Mouse (Mus musculus) megakaryocyte-erythroid progenitor cell, adult 5-6 weeks (primary cell): ENCODE measurements around the gene Gm8453. TPM values are rescaled to one million over a fixed set of nuclear protein-coding genes. Genes with fewer than 3 reads are reported as not detected.
"Not testable (repeated sequence)": the region's sequence is repeated elsewhere in the genome, so short reads cannot be mapped to it uniquely, and the experiment has no call there.

Experiments used
- ATAC-seq: replicated peaks from 2 replicates; pipeline ENCODE4 v1.8.0; 2016; ENCODE audit warnings: mild to moderate bottlenecking, inconsistent platforms; ENCODE audit not compliant: severe bottlenecking, poor library complexity, low FRiP score, low TSS enrichment
- total RNA-seq, 2 experiments: library from RNA; stranded (forward) in 1 of 2; stranded (reverse) in 1 of 2; fragments of 200-1000, 215-1000 nt in 1 of 2; fragments of >200 nt in 1 of 2; fragmentation: Nextera tagmentation in 1 of 2; gene quantifications; 2 replicates each; pipeline ENCODE4 v1.2.3; 2014 to 2017

Gene Gm8453
- total RNA-seq (2014; fragmentation: Nextera tagmentation), result not detected in 2 replicates
- not detected in 2 replicates for total RNA-seq (2017)

DNA sequence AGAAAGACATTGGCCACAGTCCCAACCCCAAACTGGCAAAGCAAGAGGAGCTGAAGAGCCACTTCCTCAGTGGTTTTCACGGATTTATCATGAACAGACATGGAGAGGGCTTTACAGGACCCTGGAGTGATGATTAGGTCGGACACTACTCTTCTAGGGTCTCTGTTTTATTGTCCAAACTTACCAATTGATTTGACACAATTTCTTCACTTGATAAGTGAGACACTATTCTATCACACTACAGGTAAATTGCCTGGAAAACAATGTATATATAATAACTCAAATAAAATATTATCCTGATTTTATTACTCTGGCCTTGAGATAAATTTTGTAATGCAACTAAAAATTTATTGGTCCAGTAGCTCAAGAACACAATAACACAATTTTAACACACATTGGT lies at the start of gene Gm8453:
Gene Gm8453 (minus strand): TSS at position 101 of the 400 bp plus-strand sequence.
- ATAC-seq, result not testable (repeated sequence)

DNA sequence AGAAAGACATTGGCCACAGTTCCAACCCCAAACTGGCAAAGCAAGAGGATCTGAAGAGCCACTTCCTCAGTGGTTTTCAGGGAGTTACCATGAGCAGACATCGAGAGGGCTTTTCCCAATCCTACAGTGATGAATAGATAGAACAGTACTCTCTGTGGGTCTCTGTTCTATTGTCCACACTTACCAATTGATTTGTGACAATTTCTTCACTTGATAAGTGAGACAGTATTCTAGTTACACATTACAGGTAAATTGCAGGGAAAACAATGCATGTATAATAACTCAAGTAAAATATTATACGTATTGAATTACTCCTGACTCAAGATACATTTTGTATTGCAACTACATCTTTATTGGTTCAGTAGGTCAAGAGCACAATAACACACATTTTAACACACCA lies 28.1 kb downstream of the Gm8453 start, which contains the start of gene Gm8653:
Gene Gm8653 (minus strand): TSS at position 101 of the 400 bp plus-strand sequence.
- ATAC-seq, result not testable (repeated sequence)

DNA sequence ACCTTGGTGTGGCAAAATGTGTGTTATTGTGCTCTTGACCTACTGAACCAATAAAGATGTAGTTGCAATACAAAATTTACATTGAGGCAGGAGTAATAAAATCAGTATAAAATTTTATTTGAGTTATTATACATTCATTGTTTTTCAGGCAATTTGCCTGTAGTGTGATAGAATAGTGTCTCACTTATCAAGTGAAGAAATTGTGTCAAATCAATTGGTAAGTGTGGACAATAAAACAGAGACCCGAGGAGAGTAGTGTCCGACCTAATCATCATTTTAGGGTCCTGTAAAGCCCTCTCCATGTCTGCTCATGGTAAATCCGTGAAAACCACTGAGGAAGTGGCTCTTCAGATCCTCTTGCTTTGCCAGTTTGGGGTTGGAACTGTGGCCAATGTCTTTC lies 40.2 kb downstream of the Gm8453 start, which contains the start of gene Vmn1r143:
Gene Vmn1r143 (plus strand): TSS at position 301 of the 400 bp plus-strand sequence.
- ATAC-seq, result not testable (repeated sequence)

Other genes with a start within 250 kb of the Gm8453 start
- not detected in 2 replicates for gene Vmn1r137, start 234.9 kb downstream of the Gm8453 start, total RNA-seq (2014; fragmentation: Nextera tagmentation)
- gene Vmn1r137, start 234.9 kb downstream of the Gm8453 start, total RNA-seq (2017), result not detected in 2 replicates
- gene Vmn1r138, start 200.6 kb downstream of the Gm8453 start, total RNA-seq (2014; fragmentation: Nextera tagmentation), result not detected in 2 replicates
- not detected in 2 replicates for gene Vmn1r138, start 200.6 kb downstream of the Gm8453 start, total RNA-seq (2017)
- gene Gm6176, start 173.2 kb downstream of the Gm8453 start, total RNA-seq (2014; fragmentation: Nextera tagmentation), result not detected in 2 replicates
- not detected in 2 replicates for gene Gm6176, start 173.2 kb downstream of the Gm8453 start, total RNA-seq (2017)
- gene Vmn1r139, start 160.4 kb downstream of the Gm8453 start, total RNA-seq (2014; fragmentation: Nextera tagmentation), result not detected in 2 replicates
- not detected in 2 replicates for gene Vmn1r139, start 160.4 kb downstream of the Gm8453 start, total RNA-seq (2017)
- not detected in 2 replicates for gene Gm16451, start 111.2 kb downstream of the Gm8453 start, total RNA-seq (2014; fragmentation: Nextera tagmentation)
- not detected in 2 replicates for gene Gm16451, start 111.2 kb downstream of the Gm8453 start, total RNA-seq (2017)
- not detected in 2 replicates for gene Gm10666, start 94.7 kb downstream of the Gm8453 start, total RNA-seq (2014; fragmentation: Nextera tagmentation)
- not detected in 2 replicates for gene Gm10666, start 94.7 kb downstream of the Gm8453 start, total RNA-seq (2017)
- gene Vmn1r142, start 65.4 kb downstream of the Gm8453 start, total RNA-seq (2014; fragmentation: Nextera tagmentation), result not detected in 2 replicates
- gene Vmn1r142, start 65.4 kb downstream of the Gm8453 start, total RNA-seq (2017), result not detected in 2 replicates
- gene Vmn1r143, start 40.1 kb downstream of the Gm8453 start, total RNA-seq (2014; fragmentation: Nextera tagmentation), result not detected in 2 replicates
- not detected in 2 replicates for gene Vmn1r143, start 40.1 kb downstream of the Gm8453 start, total RNA-seq (2017)
- gene Gm8653, start 28.2 kb downstream of the Gm8453 start, total RNA-seq (2014; fragmentation: Nextera tagmentation), result not detected in 2 replicates
- gene Gm8653, start 28.2 kb downstream of the Gm8453 start, total RNA-seq (2017), result not detected in 2 replicates
- gene Gm4187, start 100.2 kb upstream of the Gm8453 start, total RNA-seq (2014; fragmentation: Nextera tagmentation), result not detected in 2 replicates
- not detected in 2 replicates for gene Gm4187, start 100.2 kb upstream of the Gm8453 start, total RNA-seq (2017)
- gene Gm8660, start 141.6 kb upstream of the Gm8453 start, total RNA-seq (2014; fragmentation: Nextera tagmentation), result not detected in 2 replicates
- gene Gm8660, start 141.6 kb upstream of the Gm8453 start, total RNA-seq (2017), result not detected in 2 replicates
- not detected in 2 replicates for gene Vmn1r148, start 184.1 kb upstream of the Gm8453 start, total RNA-seq (2014; fragmentation: Nextera tagmentation)
- not detected in 2 replicates for gene Vmn1r148, start 184.1 kb upstream of the Gm8453 start, total RNA-seq (2017)
- gene Vmn1r149, start 208.7 kb upstream of the Gm8453 start, total RNA-seq (2014; fragmentation: Nextera tagmentation), result not detected in 2 replicates
- not detected in 2 replicates for gene Vmn1r149, start 208.7 kb upstream of the Gm8453 start, total RNA-seq (2017)
- not detected in 2 replicates for gene Gm10665, start 234.6 kb upstream of the Gm8453 start, total RNA-seq (2014; fragmentation: Nextera tagmentation)
- gene Gm10665, start 234.6 kb upstream of the Gm8453 start, total RNA-seq (2017), result not detected in 2 replicates